Mouse (Mus musculus) lung, embryonic 15.5 days (tissue): ENCODE measurements at regions not wholly inside any gene's neighbourhood (a gene's known extent, or its start where the extent isn't known, plus 50 kb on each side); places are given as distances from the start of the nearest gene placed in this dataset.

Experiments used
- ATAC-seq: fragments of 200-750 bp; cut with Nextera tagmentation; 2 replicates; pipeline ENCODE4 v1.8.0; 2017; ENCODE audit warnings: moderate number of reproducible peaks, borderline replicate concordance; ENCODE audit not compliant: low FRiP score, low TSS enrichment; ENCODE audit errors: extremely low read depth
- H3K27ac ChIP-seq: fragments of 300-500 bp; sonication (generic); 2 replicates; pipeline ENCODE4 v1.5.1; 2015; ENCODE audit warnings: moderate library complexity, mild to moderate bottlenecking, inconsistent platforms
- H3K27me3 ChIP-seq: fragments of 300-500 bp; sonication (generic); 2 replicates; pipeline ENCODE4 v1.6.1; 2015; ENCODE audit warnings: inconsistent platforms
- H3K36me3 ChIP-seq: fragments of 300-500 bp; sonication (generic); 2 replicates; pipeline ENCODE4 v1.6.1; 2015; ENCODE audit warnings: inconsistent platforms
- H3K4me1 ChIP-seq: fragments of 300-500 bp; sonication (generic); 2 replicates; pipeline ENCODE4 v1.6.1; 2015; ENCODE audit warnings: inconsistent platforms
- H3K4me2 ChIP-seq: fragments of 300-500 bp; sonication (generic); 2 replicates; pipeline ENCODE4 v1.6.1; 2015; ENCODE audit warnings: inconsistent platforms, mild to moderate bottlenecking, moderate library complexity
- H3K4me3 ChIP-seq: fragments of 300-500 bp; sonication (generic); 2 replicates; pipeline ENCODE4 v1.5.1; 2015; ENCODE audit warnings: mild to moderate bottlenecking, inconsistent platforms
- H3K9ac ChIP-seq: fragments of 300-500 bp; sonication (generic); 2 replicates; pipeline ENCODE4 v1.6.1; 2015; ENCODE audit warnings: inconsistent platforms
- H3K9me3 ChIP-seq: fragments of 300-500 bp; sonication (generic); 2 replicates; pipeline ENCODE4 v1.6.1; 2016; ENCODE audit warnings: inconsistent platforms
- WGBS: fragments of 180-500 bp; shearing (Covaris S2); methylation state at CpG from one replicate; pipeline ENCODE4 v1.1.7; 2015; 5-methylcytosine and 5-hydroxymethylcytosine counted together

DNA sequence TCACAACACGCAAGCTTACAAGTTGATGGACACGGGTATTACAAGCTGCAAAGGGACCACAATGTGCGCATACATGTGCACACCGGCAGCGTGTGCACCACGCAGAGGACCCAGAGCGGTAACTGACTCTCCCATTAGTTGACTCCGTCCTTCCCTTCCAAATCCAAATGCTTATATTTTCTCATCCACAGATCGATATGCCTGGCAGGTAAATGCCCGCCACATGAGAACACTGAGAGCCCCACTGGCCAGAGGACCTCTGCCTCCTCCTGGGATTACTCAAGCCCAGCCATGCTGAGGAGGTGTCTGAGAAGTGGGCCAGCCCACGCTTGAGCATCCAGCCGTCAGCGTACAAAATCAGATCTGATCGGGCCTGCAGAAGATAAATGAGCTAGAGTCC, 279.6 kb downstream of the Gm826 start:
- no peak for ATAC-seq
- no peak overlapping the region for H3K9ac ChIP-seq
- WGBS: 78% methylated on average over 14 of the region's 14 CpGs
- H3K4me1 ChIP-seq: no peaks in the 10 kb centered on the region
- no peak overlapping the region for H3K4me2 ChIP-seq
- H3K27me3 ChIP-seq: no peaks in the 10 kb centered on the region
- H3K27ac ChIP-seq: no peak overlapping the region
- no peaks in the 10 kb centered on the region for H3K36me3 ChIP-seq
- no peak overlapping the region for H3K4me3 ChIP-seq
- no peaks in the 10 kb centered on the region for H3K9me3 ChIP-seq

DNA sequence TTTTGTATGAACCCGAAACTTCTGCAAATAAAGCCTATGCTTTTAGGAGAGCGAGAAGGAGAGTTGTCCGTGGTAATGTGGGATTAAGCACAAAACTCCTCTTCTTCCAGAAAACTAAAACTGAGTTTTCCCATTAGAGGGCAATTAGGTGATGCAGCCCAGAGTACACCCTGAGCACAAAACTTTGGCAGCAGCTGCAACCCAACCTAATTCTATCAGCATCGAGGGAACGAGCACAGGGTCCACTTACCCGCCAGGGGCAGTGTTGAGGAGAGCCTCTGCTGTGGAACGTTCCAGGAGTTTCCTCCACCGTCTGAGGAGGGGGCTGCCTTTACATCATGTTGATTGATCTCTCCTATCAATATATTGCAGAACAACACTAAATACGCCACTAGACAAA, 285.7 kb downstream of the Gm826 start:
- WGBS: 84% methylated on average over 9 of the region's 9 CpGs
- Histone ChIP-seq H3K9ac (no peak overlapping the region), H3K4me2 (no peak overlapping the region), H3K36me3 (no peaks in the 10 kb centered on the region), H3K27me3 (no peaks in the 10 kb centered on the region), H3K4me1 (no peaks in the 10 kb centered on the region), H3K4me3 (no peak overlapping the region), H3K27ac (no peak overlapping the region), H3K9me3 (no peaks in the 10 kb centered on the region)
- ATAC-seq: no peak

DNA sequence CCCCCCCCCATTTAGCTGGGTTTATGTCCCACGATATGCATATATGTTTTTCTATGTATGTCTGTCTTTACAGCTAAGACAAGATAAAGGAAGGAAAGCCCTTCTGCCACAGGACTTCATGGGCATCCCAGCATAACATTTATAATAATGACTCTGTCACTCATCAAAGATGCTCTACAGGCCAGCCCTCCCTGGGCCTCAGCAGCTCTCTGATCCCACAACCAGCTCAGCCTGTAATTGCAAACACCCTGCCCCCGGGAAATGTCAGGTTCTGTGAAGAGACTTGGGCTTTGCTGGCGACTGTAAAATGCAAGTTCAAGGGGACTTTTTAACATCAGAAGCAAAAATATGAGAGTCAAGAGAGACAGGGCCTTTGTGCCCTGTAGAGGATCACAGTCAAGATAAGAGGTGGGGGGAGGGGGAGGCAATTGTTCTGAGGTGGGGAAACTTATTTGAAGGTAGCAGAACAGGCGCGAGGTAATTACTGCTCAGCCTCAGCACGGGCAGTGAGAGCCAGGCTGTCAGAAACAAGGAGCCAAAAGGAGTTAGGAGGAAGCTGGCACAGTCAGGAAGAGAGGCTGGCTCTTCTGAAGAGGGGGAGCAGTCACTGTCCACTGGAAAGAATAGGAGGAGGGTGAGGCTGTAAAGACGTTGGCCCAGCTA, 286.9 kb downstream of the Gm826 start:
- H3K9me3 ChIP-seq: no peaks in the 10 kb centered on the region
- no peaks in the 10 kb centered on the region for H3K36me3 ChIP-seq
- no peak overlapping the region for H3K9ac ChIP-seq
- WGBS: 24% methylated on average over 7 of the region's 7 CpGs
- no peak overlapping the region for H3K27ac ChIP-seq
- no peaks in the 10 kb centered on the region for H3K27me3 ChIP-seq
- H3K4me2 ChIP-seq: no peak overlapping the region
- H3K4me1 ChIP-seq: no peaks in the 10 kb centered on the region
- no peak for ATAC-seq
- no peak overlapping the region for H3K4me3 ChIP-seq

DNA sequence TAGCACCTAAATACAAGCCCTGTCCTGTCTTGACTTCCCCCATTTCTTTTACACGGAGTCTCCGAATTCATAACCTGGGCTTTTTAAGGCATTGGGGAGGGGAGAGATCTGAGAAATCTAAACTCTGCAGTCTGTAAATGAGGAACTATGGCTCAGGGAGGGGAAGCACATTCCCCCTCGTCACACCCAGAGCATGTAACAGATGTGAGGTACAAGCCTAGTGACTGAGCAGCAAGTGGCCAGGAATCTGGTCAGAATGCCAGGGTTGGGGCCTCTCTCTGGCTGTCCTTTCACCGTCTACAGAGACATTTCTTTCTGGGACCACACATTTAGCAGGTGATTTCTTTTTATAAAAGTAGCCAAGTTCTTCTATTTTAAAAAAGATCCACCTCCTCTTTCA, 289.4 kb downstream of the Gm826 start:
- H3K9me3 ChIP-seq: no peaks in the 10 kb centered on the region
- H3K36me3 ChIP-seq: no peaks in the 10 kb centered on the region
- H3K4me3 ChIP-seq: no peak overlapping the region
- H3K4me1 ChIP-seq: no peaks in the 10 kb centered on the region
- H3K4me2 ChIP-seq: no peak overlapping the region
- no peak for ATAC-seq
- H3K27me3 ChIP-seq: no peaks in the 10 kb centered on the region
- WGBS: 65% methylated on average over 4 of the region's 4 CpGs
- H3K27ac ChIP-seq: no peak overlapping the region
- no peak overlapping the region for H3K9ac ChIP-seq

DNA sequence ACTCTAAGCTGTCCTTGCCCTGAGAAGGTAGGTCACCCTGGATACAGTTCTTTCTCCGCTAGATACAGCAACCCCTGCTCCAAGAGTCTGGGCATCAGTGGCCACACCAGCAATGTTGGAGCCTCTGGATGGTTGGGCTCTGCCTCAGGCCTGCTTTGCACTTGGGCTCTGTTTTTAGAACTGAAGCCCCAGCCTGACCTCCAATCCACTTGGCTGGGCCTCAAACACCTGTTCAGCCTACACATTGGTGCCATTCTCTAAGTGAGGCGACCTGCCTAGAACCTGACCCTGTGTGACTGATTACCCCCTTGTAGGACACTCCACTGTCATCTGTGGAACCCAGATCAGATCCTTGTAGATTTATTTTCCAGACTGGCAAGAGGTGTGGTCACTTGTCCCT, 289.8 kb downstream of the Gm826 start:
- no peak for ATAC-seq
- H3K27me3 ChIP-seq: no peaks in the 10 kb centered on the region
- no peak overlapping the region for H3K27ac ChIP-seq
- H3K9me3 ChIP-seq: no peaks in the 10 kb centered on the region
- H3K4me3 ChIP-seq: no peak overlapping the region
- no peak overlapping the region for H3K4me2 ChIP-seq
- 54% methylated on average over 2 of the region's 2 CpGs for WGBS
- no peaks in the 10 kb centered on the region for H3K36me3 ChIP-seq
- no peak overlapping the region for H3K9ac ChIP-seq
- no peaks in the 10 kb centered on the region for H3K4me1 ChIP-seq

DNA sequence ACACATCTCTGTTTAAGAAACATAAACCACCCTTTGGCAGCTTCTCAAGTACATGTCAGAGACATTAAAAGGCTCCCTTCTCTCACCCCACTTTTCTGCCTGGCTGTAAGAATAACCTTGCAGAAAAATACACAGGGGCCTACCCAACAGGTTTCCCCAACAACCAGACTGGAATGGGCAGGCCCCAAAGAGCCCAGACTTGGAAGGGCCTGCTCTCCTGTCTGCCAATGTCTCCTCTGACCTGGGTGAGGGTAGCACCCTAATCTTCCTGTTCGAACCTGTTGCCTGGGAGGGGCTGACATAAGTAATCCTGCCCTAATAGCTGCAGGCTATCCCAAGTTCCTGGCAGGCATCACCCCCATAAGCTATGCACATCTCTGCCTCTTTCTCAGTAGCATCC, 304.5 kb downstream of the Gm826 start:
- Histone ChIP-seq H3K4me3 (no peak overlapping the region), H3K4me1 (no peaks in the 10 kb centered on the region), H3K9me3 (no peaks in the 10 kb centered on the region), H3K27me3 (no peaks in the 10 kb centered on the region), H3K27ac (no peak overlapping the region), H3K36me3 (no peaks in the 10 kb centered on the region), H3K9ac (no peak overlapping the region), H3K4me2 (no peak overlapping the region)
- no peak for ATAC-seq
- WGBS: 76% methylated on average over 1 of the region's 1 CpGs

DNA sequence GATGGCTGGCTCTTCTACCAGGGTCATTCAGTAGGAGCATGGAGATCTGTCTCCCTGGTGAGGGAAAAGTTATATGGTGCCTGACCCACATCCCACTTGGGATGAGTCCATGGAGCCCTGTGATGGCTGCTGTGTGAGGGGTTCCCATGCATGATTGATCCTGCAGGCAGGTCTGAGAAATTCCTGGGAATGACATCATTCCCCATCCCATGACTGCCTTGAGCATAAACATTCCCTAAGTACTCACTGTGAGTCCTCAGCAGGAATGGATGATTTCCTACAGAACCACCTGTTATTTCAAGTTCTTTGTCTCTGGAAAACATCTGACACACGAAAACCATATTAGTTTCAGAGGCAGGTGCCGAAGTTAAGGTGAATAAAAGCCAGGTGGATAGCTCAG, 305.5 kb downstream of the Gm826 start:
- Histone ChIP-seq H3K4me2 (no peak overlapping the region), H3K9ac (no peak overlapping the region), H3K27ac (no peak overlapping the region), H3K9me3 (no peaks in the 10 kb centered on the region), H3K4me1 (no peaks in the 10 kb centered on the region), H3K36me3 (no peaks in the 10 kb centered on the region), H3K27me3 (no peaks in the 10 kb centered on the region), H3K4me3 (no peak overlapping the region)
- ATAC-seq: no peak
- 78% methylated on average over 2 of the region's 2 CpGs for WGBS

DNA sequence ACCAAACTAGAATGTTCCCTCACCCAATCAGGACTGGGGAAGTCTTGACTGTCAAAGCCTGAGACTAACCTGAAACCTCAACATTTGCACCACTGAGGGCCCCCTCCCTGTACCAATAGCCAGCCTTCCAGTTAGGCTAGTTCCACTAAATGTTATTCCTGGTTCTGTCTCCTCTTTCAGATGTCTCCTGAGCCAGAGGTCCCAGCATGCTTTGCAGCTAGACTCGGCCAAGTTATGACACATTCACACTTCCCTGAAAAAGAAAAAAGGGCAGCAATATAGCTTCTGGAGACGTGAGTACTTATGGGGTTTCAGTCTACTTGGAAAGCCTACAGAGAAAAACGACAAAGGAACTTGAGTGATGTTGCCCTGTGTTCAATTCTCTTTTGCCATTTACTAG, 308.1 kb downstream of the Gm826 start:
- no peak for ATAC-seq
- Histone ChIP-seq H3K4me1 (no peaks in the 10 kb centered on the region), H3K36me3 (no peaks in the 10 kb centered on the region), H3K9ac (no peak overlapping the region), H3K27ac (no peak overlapping the region), H3K4me2 (no peak overlapping the region), H3K4me3 (no peak overlapping the region), H3K27me3 (no peaks in the 10 kb centered on the region), H3K9me3 (no peaks in the 10 kb centered on the region)
- 46% methylated on average over 3 of the region's 3 CpGs for WGBS

DNA sequence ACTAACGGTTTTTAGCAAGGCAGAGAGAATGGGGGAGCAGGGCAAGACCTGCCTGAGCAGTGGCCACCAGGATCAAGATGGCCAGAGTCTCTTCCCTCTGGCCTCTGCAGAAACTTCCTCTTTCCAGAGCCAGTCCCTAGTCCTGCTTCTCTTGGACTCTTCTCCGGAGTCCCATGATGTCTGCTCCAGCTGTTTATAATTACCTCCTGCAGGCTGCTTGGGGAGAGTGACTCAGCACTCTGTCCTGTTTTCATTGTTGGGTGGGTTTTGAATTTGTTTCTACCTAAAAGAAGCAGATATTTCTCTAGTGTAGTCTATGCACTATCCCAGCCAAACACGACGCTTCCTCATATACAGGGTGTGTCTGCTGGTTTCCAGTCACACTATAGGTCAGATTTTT, 312.4 kb downstream of the Gm826 start:
- WGBS: 73% methylated on average over 4 of the region's 4 CpGs
- no peak overlapping the region for H3K27ac ChIP-seq
- H3K9ac ChIP-seq: no peak overlapping the region
- H3K36me3 ChIP-seq: no peaks in the 10 kb centered on the region
- no peaks in the 10 kb centered on the region for H3K4me1 ChIP-seq
- ATAC-seq: no peak
- H3K27me3 ChIP-seq: no peaks in the 10 kb centered on the region
- no peak overlapping the region for H3K4me3 ChIP-seq
- no peak overlapping the region for H3K4me2 ChIP-seq
- H3K9me3 ChIP-seq: no peaks in the 10 kb centered on the region

DNA sequence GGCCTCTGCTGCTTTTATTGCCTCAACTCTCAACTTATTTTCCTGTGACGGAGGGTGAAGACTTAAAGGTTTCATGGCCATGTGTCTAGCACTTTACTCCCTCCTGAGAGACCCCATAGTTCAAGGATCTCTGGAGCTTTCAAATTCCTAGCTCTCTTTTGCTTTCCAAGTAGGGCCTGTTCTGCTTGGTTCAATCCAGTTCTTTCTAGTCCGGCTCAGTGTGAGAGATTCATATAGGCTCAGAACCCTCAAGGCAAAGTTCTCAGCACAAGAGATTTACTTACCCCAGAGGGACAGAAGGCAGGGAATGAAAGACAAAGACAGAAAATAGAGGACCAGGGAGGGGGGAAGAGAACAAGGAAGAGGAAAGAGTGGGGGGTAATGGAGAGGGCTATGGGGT, 313.1 kb downstream of the Gm826 start:
- no peaks in the 10 kb centered on the region for H3K36me3 ChIP-seq
- no peak overlapping the region for H3K9ac ChIP-seq
- no peak overlapping the region for H3K4me2 ChIP-seq
- no peak for ATAC-seq
- H3K9me3 ChIP-seq: no peaks in the 10 kb centered on the region
- no peaks in the 10 kb centered on the region for H3K27me3 ChIP-seq
- no peaks in the 10 kb centered on the region for H3K4me1 ChIP-seq
- H3K4me3 ChIP-seq: no peak overlapping the region
- no peak overlapping the region for H3K27ac ChIP-seq
- WGBS: 89% methylated on average over 2 of the region's 2 CpGs

DNA sequence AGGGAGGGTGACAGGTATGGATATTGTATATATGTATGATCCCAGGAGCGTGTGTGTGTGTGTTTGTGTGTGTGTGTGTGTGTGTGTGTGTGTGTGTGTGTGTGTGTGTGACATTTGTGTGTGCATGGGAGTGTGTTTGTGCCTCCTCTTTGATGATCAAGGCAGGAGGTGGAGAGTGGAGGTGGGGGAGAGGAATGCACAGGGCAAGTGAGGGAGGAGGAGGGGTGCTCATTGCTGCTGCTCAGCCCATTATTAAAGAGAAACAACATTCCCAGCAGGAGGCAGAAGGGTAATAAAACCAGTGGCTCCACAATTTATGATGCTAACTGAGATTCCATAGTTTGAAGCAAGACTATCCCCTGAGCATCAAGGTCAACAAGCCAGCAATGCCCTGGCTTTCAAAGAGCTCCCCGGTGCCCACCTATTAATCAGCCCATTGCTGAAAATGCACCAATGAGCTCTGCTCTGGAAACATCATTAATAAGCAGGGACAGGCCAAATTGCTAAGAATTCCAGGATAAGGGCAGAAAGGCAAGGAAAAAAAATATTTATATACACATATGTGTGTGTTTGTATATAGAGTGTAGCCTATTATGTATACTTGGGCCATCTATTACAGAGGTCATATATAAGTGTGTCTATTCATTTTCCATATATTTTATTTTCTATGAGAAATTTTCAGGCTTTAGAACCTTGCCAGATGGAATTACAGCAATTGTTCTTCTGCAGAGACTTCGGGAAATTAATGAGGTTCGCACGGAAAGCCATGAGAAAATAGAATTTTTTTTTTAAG, 316.7 kb downstream of the Gm826 start:
- WGBS: 71% methylated on average over 5 of the region's 5 CpGs

DNA sequence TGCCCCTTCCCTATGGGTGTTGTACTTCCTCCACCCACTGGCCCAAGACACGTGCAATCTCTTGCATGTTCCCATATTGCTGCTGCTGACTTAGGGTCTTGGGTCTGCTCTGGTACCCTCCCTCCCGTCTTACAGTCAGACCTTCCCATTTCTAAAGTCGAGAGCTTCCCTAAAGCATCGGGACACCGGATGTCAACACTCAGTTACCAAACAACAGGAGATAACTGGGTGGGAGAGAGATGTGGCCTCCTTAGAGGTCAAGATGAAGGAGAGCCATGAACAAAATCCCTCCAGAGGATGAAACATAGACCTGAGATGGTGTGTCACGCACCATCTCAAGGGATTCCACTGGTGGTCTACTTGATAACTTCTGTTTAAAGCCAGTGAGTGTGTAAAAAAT, 322.5 kb downstream of the Gm826 start:
- Histone ChIP-seq H3K4me1 (no peaks in the 10 kb centered on the region), H3K9ac (no peak overlapping the region), H3K27me3 (no peaks in the 10 kb centered on the region), H3K36me3 (no peaks in the 10 kb centered on the region), H3K27ac (no peak overlapping the region), H3K4me3 (no peak overlapping the region), H3K4me2 (no peak overlapping the region), H3K9me3 (no peaks in the 10 kb centered on the region)
- 78% methylated on average over 6 of the region's 6 CpGs for WGBS
- ATAC-seq: no peak

More for the DNA sequence above, 316.7 kb downstream of the Gm826 start:
- Histone ChIP-seq H3K9ac (no peak overlapping the region), H3K4me2 (no peak overlapping the region), H3K9me3 (no peaks in the 10 kb centered on the region), H3K4me3 (no peak overlapping the region), H3K27me3 (no peaks in the 10 kb centered on the region), H3K4me1 (no peaks in the 10 kb centered on the region), H3K27ac (no peak overlapping the region), H3K36me3 (no peaks in the 10 kb centered on the region)
- ATAC-seq: no peak
